Mouse (Mus musculus): ENCODE measurements around the gene Znrf4.

DNA sequence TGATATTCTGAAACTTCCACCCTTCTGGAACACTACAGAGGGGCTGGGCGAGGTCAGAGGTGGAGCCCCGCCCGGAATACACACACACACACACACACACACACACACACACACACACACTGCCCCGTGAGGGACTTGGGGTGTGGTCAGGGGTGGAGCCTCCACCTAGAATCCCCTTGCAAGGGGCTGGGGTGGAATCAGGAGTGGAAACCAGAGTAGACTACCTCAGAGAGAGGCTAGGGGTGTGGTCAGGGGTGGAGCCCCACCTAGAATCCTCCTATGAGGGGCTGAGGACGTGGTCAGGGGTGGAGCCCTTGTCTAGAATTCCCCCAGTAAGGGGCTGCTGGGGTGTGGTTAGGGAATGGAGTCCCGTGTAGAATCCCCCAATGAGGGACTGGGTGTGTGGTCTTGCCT is 28.3 kb upstream of the Znrf4 start:
- TF ChIP-seq POLR2A (IDR thresholded peaks at IDR 0.05; ENCODE audit: extremely low read depth, insufficient read depth, low read length) (no peak), CTCF (IDR thresholded peaks at IDR 0.05; ENCODE audit: low read depth, low read length) (no peak)
